Mouse (Mus musculus) erythroid progenitor cell, adult 5-6 weeks (primary cell): Measurements from ENCODE around the gene Kcnb1. TPM values are rescaled to one million over a fixed set of nuclear protein-coding genes. Genes with fewer than 3 reads are reported as not detected.
"Not testable (repeated sequence)": the region's sequence is repeated elsewhere in the genome, so short reads cannot be mapped to it uniquely, and the experiment has no call there.

Experiments
- ATAC-seq: replicated peaks from 2 replicates; pipeline ENCODE4 v1.8.0; 2016; ENCODE audit warnings: moderate number of reproducible peaks, mild to moderate bottlenecking, moderate TSS enrichment, inconsistent platforms; ENCODE audit not compliant: poor library complexity, low FRiP score, severe bottlenecking
- total RNA-seq, 2 experiments: library from RNA; stranded (forward) in 1 of 2; stranded (reverse) in 1 of 2; fragments of 150-400 nt in 1 of 2; fragments of 186-747, 209-891 nt in 1 of 2; gene quantifications; 2 replicates each; pipeline versions ENCODE4 v1.2.3 to v1.2.4; 2015 to 2017; ENCODE audit warnings: low replicate concordance in 2 of 2

The Kcnb1 gene
- total RNA-seq, 2 experiments from 2014 or later = not detected

GRCm38 (mm10) chr2:167208984-167209383 is 19.0 kb upstream of the Kcnb1 start:
- ATAC-seq = no peak

- ATAC-seq = no peak
Observed at GRCm38 (mm10) chr2:167205918-167206629, 16.1 kb upstream of the Kcnb1 start.

GRCm38 (mm10) chr2:167204686-167205085 is 14.7 kb upstream of the Kcnb1 start:
- ATAC-seq = not testable (repeated sequence)

GRCm38 (mm10) chr2:167203505-167204166 is 13.7 kb upstream of the Kcnb1 start:
- no peak for ATAC-seq

- ATAC-seq = 0 out of 2 replicates have a peak, but pooled peaks have one; percentile 11
Observed at GRCm38 (mm10) chr2:167201463-167202291, 11.7 kb upstream of the Kcnb1 start.

- no peak for ATAC-seq
Observed at GRCm38 (mm10) chr2:167198660-167199427, 8.9 kb upstream of the Kcnb1 start.

GRCm38 (mm10) chr2:167193361-167193760 is 3.4 kb upstream of the Kcnb1 start:
- no peak for ATAC-seq

GRCm38 (mm10) chr2:167189291-167190075 is 472 bp downstream of the Kcnb1 start:
- ATAC-seq = no peak

GRCm38 (mm10) chr2:167188315-167189207 is 1.4 kb downstream of the Kcnb1 start:
- ATAC-seq = no peak

GRCm38 (mm10) chr2:167187119-167187518 is 2.8 kb downstream of the Kcnb1 start:
- no peak for ATAC-seq

- ATAC-seq = no peak
Observed at GRCm38 (mm10) chr2:167186544-167186943, 3.4 kb downstream of the Kcnb1 start.

GRCm38 (mm10) chr2:167186003-167186402 is 4.0 kb downstream of the Kcnb1 start:
- ATAC-seq = no peak

- no peak for ATAC-seq
Observed at GRCm38 (mm10) chr2:167185432-167185831, 4.5 kb downstream of the Kcnb1 start.

- ATAC-seq = no peak
Observed at GRCm38 (mm10) chr2:167181662-167182389, 8.1 kb downstream of the Kcnb1 start.

GRCm38 (mm10) chr2:167181096-167181495 is 8.9 kb downstream of the Kcnb1 start:
- ATAC-seq = no peak

- ATAC-seq = no peak
Observed at GRCm38 (mm10) chr2:167179301-167179700, 10.7 kb downstream of the Kcnb1 start.

GRCm38 (mm10) chr2:167177231-167177641 is 12.7 kb downstream of the Kcnb1 start:
- no peak for ATAC-seq
